Mouse (Mus musculus): ENCODE results near the gene Cldn7.

Gene Cldn7

DNA sequence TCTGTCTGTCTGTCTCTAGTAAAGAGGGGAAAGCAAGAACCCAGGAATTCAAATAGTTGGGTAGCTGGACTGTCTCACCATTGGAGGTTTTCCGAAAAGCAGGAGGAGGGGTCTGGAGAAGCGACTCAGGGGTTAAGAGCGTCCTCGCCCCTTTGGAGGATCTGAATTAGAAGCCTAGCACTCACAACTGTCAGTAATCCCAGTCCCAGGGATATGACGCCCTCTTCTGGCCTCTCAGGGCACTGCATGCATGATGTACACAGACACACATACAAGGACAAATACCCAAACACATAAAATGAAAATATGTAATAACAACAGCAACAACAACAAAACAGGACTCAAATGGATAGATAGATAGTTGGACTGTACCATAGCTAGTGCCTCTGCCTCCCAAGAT, 4.0 kb upstream of the Cldn7 start:
- no peak for DNase-seq

GRCm38 (mm10) chr11:69961841-69962240, 2.7 kb upstream of the Cldn7 start:
- DNase-seq: no peak

GRCm38 (mm10) chr11:69965271-69966005, 859 bp downstream of the Cldn7 start:
- DNase-seq: peak; percentile 89 to 94

GRCm38 (mm10) chr11:69966006-69966859, 1.7 kb downstream of the Cldn7 start:
- peak; percentile 63 to 70 for DNase-seq

DNA sequence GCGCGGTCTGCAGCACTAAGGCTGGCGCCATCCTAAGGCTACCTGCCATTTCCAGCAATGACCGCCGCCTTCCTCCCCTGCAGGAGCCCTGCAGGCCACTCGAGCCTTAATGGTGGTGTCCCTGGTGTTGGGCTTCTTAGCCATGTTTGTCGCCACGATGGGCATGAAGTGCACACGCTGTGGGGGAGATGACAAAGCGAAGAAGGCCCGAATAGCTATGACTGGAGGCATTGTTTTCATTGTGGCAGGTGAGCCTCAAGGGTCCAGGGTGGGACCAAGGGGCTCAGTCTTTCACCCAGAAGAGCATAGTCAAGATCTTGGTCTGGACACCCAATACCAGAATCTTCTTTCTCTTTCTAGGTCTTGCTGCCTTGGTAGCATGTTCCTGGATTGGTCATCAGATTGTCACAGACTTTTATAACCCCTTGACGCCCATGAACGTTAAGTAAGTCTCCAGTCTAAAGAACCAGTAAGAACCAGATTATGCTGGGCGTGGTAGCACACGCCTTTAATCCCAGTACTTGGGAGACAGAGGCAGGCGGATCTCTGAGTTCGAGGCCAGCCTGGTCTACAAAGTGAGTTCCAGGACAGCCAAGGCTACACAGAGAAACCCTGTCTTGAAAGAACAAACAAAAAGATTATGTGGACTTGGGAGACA, 2.4 kb downstream of the Cldn7 start:
- DNase-seq: no peak

DNA sequence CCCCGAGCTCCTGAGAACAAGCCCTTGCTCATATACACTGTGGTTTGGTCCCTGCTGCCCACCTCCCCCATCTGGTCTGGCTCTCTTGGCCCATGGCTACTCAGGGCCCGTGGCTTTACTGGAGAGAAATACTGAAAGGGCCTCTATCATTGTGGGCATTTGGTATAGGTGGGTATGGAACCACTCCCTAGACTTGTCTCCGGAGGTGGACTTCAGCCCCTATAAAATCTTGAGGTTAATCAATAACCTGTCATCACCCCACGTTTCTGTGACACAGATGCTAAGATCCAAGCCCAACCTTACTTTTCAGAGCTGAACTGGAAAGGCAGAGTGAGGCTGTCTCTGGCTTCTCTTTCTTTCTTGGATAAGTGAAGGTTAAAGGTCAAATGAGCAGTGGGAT, 4.2 kb downstream of the Cldn7 start:
- no peak for DNase-seq

- DNase-seq: no peak
Observed at GRCm38 (mm10) chr11:69970222-69970621, 5.6 kb downstream of the Cldn7 start.

DNA sequence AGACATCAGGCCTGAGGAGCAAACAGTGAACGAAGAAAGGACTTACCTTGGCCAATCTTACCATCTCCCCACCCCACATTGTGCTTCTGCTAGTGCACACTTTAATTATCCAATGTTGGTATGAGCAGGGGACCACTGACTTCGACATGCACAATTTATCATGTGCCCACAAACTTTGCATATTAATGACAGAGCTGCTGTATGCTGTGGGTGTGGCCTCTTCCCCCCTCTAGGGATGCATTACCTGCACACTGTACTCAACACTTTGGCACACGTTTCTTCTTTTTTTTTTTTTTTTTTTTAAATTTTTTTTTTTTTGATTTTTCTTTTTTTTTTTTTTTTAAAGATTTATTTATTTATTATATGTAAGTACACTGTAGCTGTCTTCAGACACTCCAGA, 6.2 kb downstream of the Cldn7 start:
- DNase-seq: no peak

GRCm38 (mm10) chr11:69974907-69975306, 10.3 kb downstream of the Cldn7 start:
- no peak for DNase-seq

GRCm38 (mm10) chr11:69976271-69976670, 11.7 kb downstream of the Cldn7 start:
- DNase-seq: no peak

DNA sequence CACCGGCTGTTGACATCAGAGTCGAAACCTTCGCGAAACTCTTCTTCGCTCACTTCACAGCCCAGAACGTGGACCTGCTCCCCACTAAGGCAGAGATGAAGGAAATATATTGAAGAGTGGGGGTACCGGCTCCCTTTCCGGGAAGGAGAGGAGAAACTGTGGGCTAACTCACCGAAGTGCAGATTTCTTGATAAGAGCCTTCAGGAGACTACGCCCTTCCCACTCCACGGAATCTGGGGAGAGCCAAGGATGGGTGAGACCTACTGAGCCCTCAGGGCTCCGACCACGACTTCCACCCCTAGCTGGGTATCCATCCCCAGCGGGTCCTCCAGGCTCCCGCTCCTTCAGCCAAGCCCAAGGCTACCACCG, 15.2 kb downstream of the Cldn7 start:
- no peak for DNase-seq

DNA sequence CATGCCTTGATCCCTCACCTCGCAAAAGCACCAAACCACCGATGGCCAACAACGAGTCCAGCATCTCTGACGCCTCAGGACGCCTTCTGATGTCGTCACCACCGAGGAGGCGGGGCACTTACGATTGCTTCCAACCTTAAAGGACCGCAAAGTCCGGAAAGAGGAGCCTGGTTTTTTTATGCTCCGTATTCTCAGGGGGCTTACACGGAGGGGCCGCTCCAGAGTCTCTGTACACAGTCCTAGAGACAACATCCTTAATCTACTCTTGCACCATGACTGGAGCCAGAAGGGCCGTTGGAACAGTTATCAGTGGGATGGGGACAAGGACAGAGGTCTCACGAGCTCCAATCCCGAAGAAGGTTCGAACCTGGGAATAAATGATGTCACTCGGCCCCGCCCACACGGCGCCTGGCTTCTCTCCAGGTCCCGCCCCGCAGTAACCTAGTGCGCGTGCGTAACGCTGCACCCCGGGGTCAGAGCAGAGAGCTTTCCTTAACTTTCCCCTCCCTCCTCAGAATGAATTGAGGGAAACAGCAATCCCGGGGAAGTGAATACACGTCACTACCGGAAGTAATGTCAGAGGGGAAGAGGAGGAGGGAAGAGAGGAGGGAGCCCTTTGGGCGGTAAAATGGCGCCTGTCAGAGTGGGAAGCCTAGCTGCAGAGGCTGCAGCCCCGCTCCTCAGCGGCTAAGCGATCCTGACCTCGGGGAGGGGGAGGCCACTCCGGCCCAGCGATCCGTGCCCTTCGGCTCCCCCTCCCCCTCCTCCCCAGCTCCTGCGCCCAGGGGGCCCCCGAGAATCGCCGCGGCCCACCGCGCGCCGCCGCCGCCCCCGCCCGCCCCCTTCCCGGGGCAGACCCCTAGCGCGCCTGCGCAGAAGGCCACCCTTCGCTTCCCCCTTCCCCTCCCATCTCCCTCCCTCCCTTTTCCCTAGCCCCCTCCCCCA, 15.9 kb downstream of the Cldn7 start:
- DNase-seq: peak; percentile 96 to 97

GRCm38 (mm10) chr11:69981141-69981762, 16.7 kb downstream of the Cldn7 start, which contains the start of gene Ctdnep1:
Gene Ctdnep1, plus strand, starts transcription at chr11:69981156.
- peak in 1 of 2 experiments; percentile 27 for DNase-seq

GRCm38 (mm10) chr11:69982225-69982624, 17.6 kb downstream of the Cldn7 start, which contains the start of gene Elp5:
Gene Elp5, minus strand, starts transcription at chr11:69982517.
- no peak for DNase-seq

- no peak for DNase-seq
Observed at GRCm38 (mm10) chr11:69982877-69983276, 18.3 kb downstream of the Cldn7 start.

DNA sequence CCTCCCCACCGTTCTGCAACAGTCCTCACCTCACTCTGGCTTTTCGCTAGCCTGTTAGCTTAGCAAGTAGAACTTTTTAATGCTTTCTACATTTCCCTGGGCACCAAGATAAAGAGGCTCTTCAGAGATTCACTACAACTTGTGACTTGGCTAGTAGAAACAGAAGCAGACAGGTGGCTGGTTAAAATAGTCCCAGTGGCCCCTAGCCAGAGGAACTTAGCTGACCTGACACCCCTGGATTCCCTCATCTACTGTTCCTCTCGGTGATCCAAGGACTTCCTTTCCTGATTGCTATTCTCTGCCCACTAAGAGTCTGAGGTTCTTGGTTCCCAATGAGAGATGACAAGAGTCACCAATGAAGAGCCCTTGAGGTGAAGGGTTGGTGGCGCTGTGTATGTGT, 18.8 kb downstream of the Cldn7 start:
- no peak for DNase-seq

GRCm38 (mm10) chr11:69984431-69984830, 19.9 kb downstream of the Cldn7 start:
- no peak for DNase-seq

- DNase-seq: no peak
Observed at GRCm38 (mm10) chr11:69989949-69990348, 25.4 kb downstream of the Cldn7 start.

- DNase-seq: peak; percentile 98
Observed at GRCm38 (mm10) chr11:69990850-69991691, 26.5 kb downstream of the Cldn7 start, which contains the start of gene Gabarap. Gene Gabarap, plus strand, starts transcription at chr11:69991143.

GRCm38 (mm10) chr11:69991711-69992110, 27.1 kb downstream of the Cldn7 start:
- no peak for DNase-seq

DNA sequence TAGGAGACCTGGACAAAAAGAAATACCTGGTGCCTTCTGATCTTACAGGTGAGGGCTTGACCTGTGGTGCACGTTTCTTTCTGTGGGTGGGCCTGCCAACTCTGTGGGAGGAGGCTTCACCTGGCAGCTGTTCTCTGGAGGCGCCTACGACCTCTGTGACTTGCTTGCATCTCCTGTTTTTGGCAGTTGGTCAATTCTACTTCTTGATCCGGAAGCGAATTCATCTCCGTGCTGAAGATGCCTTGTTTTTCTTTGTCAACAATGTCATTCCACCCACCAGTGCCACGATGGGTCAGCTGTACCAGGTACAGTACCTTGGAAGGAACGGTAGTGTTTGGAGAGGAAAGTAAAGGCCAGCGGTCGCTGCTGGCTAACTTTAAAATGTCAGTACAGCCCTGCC, 27.8 kb downstream of the Cldn7 start:
- DNase-seq: no peak
